Mouse (Mus musculus) cerebellum, postnatal 25 days (tissue): ENCODE measurements at regions not wholly inside any gene's neighbourhood (a gene's known extent, or its start where the extent isn't known, plus 50 kb on each side); places are given as distances from the start of the nearest gene placed in this dataset.

Experiments
- DNase-seq, 2 experiments: peaks; one replicate each; pipeline ENCODE4 v3.0.0; 2021; ENCODE audit warnings: mixed read lengths in 2 of 2

DNA sequence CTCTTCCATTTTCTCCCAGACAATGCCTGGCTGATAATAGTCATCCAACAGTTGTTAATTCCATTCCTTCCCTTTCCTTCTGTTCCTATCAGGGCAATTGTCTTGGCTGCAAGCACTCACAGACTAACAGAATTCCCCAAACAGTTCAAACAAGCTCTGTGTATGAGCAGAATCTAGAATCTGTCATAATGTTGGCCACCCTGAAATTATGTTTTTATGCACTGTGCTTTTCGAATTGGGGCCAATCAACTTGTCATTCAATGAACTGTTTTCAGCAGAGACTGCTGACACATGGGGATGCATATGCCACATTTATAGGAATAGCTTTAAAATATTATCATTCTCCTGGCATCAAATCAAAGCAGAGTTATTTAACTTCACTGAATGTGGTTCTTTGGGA is 235.8 kb upstream of the Tmtc4 start:
- DNase-seq: no peak

DNA sequence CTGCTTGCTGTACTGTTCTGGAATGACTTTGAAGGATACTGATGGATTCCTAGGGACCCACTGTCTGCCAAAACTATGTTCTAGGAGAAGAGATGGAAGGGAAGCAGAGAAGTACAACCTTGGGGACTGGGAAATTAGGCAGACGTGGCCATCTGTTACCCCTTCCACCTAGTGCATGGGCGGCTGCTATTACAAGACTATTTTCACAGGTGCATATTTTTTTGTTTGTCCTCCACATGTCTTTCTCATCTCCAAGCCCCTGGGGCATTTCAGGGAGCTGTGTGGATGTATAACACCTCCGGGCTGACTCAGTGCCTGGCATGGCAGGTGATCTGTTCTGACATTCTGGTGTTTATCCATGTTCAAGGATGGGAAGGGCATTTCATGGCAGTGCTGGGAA is 226.4 kb upstream of the Tmtc4 start:
- peak; percentile 26 to 43 for DNase-seq

DNA sequence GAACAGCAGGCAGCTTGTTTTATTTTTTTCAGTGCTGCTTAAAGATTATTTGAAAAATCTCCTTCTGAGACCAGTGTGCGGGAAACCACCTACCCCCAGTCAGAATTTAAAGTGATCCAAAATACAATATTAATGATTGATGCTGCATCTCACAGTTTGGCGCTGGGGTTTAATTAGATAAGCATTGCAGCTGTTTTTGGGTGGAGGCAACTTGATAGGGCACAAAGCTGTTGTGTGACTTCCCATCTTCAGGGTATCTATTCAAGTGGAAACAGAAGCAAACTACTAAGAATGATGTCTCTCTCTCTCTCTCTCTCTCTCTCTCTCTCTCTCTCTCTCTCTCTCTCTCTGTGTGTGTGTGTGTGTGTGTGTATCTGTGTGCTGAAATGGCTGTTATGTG is 219.0 kb upstream of the Tmtc4 start:
- DNase-seq: no peak

DNA sequence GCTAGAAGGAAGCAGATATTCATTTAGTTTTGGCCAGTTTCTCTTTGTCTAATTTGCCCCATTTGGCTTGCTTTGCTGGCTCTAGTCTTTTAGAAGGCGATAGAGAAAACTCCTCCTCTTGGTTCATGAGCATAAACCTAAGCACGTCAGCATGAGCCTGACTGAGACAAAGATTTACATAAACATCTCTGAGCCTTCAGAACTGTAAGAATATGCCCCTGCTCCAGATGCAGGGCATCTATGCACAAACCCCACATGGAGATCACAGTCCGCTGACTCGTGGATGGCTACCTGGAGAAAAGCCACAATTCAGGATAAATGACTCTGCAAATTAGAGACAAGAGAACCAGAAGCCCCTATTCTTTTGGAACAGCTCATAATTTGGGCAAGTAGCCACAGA is 218.5 kb upstream of the Tmtc4 start:
- peak in 1 of 2 experiments; percentile 28 for DNase-seq

DNA sequence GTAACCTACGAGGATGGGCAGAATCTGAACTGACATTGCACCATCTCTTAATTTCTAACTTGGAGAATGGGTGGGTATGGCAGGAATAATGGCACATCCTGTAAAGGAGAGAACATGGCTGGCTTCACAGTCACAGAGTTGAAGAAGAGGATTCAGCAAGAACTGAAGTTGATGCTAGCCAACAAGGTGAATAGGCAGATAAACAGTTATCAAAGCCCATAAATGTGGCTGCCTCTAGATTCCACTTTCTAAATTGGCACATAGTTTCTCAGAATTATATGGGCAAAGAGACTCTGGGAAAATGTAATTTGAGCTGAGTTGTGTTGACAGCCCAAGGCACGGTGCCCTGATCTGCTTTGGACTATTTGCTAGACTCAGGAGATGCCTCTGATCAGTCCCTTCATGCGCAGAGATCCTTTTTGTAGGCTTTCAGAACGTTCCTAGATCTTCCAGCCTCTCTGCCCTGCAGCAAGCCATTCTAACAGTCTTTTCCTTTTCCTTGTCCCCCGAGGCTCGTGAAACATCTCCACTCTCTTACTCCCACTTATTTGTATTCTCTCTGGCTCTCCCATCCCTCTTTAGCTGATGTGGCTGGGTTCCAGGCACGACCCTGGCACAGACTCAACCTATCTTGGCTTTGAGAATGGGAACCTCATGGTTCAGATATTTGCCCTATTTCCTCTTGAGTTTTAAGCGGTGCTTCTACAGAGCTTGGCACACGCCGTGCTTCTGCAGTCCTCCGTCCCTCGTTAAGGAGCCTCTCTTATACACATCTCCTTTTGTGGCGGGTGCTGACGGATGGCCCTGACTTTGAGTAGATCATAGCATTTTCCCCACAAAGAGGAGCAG is 217.8 kb upstream of the Tmtc4 start:
- DNase-seq: peak; percentile 93

DNA sequence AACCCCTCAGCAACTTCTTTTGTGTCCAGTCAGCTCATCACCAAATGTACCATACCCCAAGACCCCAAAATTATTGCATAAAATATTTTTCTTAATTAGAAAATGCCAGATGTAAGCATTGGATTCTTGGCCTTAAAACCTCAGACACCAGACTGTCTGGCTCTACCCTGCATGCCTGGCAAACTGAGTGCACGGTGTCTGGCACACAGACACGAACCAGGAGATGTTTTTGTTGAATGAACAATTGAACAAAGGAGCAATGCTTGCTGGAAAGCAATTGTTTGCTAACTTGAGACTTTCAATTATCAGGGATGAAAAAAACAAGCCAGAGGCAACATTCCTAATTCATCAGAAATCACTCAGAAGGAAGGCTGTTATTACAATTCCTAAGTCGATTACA is 215.3 kb upstream of the Tmtc4 start:
- peak in 1 of 2 experiments; percentile 8 for DNase-seq

DNA sequence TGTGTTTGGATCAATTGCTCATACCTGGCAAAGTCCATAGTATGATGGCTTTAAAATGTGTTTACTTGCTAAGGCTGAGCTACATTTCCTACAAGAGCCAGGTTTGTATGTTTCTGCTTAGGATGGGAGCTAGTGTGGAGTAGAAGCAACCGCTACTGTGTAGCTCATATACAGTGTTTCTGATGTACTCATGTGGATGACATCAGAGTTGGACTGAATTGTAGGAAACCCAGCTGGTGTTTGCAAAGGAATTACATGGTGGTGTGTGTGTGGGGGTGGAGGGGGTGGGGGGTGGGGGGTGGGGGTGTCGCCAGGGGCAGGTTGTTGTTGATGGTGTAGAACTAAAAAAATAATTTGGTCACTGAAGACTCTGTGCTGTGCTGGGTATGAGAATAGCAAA is 208.7 kb upstream of the Tmtc4 start:
- DNase-seq: no peak

DNA sequence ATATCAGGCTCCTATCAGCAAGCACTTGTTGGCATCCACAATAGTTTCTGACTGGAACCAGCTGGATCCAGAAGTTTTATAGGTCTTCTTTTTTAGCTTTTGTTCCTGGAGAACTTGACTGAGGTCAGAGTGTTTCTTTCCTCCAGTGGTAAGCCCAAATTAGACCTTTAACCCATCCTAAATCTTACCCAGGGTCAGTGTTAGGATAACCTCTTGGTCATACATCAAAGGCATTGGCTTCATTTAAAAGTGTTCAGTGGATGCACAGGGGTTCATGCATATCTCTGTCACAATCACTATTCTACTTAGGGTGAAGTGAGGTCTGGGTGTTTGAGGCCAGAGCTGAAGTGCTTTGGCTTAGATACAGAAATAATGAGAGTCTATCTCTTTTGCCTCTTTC is 206.9 kb upstream of the Tmtc4 start:
- DNase-seq: no peak

DNA sequence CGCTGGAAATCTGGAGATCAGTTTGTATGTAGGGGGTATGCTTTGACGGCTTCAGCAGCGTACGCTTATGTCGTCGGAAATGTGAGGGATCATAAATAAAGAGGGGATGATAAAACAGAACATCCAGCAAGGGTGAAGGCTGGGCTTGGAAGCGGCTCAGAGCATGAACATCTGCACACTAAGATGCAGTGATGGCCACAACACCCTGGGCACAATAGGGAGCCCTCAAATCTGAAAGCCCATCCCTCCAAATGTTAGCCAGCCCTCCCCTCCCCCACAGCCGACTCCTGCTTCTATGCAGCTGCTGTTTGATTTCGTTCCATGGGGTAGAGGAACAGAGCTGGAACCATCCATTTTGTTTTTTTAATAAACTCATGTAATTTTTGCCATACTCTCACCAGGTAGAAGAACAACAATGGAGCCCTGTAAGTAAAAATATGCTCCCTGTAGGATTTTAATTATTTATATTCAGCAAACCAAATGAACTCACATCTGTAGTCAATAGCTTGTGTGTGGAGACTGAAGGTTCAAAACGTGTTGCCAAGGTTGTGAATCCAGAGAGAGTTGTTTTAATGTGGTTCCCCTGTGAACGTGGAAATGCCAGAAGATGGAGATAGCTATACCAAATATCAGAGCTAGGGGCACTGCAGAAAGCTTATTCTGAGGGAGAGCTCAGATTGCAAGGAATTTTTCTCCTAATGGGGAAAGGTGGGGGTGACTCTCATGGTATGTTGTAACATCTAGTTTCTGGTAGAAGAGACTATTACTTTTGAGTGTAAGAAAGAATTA is 203.6 kb upstream of the Tmtc4 start:
- DNase-seq: no peak

DNA sequence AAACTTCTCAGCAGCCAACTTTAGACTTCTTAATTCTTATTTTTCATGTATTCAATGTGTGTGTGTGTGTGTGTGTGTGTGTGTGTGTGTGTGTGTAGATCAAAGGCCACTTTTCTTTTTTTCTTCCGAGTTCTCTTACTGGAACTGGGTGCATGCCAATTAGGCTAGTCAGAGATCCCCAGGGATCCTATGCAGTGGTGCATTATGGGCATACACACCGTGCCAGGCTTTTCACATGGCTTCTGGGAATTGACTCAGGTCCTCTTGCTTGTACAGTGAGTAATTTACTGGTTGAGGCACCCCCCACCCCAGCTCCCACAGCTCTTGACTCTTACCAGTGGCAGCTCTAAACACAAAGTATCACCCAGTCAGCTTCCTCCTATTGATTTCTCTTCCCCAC is 189.3 kb upstream of the Tmtc4 start:
- peak; percentile 23 to 29 for DNase-seq

DNA sequence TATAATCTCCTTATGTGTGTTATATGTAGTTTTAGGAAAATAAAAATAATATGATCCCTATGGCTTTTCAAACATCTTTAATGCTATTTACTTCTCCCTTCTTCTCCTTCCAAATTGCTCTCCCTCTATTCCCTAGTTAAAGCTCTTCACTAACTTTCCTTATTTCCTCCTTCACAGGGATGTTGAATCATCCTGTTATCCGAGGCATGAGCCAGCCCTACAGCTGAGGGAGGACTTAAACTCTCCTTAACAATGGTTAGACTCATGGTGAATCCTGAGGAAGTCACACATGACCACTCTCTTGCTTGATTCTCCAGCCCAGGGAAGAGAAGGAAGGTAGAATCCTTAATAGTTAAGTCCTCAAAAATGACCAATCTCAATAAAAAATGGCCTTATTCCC is 188.0 kb upstream of the Tmtc4 start:
- no peak for DNase-seq

DNA sequence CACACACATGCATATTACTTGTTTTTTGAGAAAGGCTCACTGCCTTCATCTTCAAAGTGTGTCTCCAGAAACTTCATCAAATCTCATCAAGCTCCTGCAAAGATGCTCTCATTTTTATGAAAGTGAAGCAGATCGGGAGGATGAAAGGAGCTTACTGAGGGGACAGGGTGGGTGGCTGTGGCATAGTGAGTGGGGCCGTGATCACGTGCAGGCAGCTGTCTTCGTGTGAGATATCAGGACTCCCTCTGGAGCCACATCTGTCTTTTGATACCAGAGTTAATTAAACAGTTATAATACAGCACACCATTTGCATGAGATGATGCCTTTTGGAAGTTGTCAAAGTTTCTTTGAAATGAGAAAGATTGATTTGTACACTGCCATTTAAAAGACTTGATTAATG is 180.0 kb upstream of the Tmtc4 start:
- no peak for DNase-seq

DNA sequence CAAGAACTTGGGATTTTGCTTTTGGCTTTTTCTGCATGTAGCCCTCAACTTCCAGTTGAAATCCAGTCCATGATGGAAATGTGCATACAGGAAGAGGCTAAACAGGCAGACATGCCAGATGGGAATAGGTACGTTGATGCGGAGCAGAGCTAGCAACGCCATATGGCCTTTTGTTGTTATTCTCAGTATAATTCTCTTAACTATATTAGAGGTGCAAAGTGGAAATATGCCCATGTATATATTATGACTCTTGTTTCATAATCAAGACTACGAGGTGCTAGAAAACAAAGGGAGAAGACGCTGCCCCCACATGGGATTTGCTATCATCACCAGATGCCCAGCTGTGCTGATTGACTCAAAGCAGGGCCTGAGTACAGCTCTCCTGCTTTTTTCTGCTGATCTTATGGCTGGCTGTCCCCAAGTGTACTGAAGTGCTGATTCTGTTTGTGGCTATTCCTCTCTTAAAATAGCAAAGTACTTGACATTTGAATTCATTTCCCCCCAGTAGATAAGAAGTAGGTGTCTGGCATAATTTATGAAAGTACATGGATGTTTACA is 159.7 kb upstream of the Tmtc4 start:
- DNase-seq: peak; percentile 9 to 19

DNA sequence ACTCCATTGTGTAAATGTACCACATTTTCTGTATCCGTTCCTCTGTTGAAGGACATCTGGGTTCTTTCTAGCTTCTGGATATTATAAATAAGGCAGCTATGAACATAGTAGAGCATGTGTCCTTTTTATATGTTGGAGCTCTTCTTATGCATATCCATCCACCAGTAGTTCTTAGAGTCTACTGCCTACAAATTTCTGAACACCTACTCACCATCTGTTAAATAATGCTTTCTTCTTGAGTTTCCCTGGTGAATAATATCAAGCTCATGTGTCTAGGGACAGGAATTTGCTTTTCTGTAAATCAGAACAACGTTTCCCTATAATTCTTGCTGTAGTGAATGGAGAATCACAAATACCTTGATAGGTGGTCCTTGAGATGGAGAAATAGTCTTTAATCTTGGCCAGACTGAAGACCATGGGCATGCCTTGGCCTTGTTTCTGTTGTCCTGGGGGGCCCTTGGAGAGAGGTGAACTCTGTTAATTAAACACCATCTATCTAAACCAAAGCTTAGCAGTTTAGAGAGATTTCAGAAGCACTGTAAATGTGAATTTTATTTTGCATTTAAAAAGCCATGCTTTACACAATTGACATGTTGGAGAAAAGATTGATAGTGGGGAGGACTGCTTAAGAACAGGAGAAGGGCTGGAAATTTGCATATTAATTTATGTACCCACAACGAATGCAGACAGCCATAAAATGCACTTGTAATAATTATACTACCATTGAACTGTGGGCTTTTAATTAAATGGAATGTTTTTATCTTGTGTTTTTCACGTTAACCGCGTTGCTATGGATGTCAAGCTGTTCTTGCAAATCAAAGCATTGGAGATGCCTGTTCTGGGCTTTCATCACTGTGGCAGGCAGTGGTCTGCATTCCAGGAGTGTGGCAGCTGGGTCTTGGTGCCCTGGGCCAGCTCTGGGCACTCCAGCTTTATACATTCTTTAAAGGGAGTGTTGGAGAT is 155.2 kb upstream of the Tmtc4 start:
- no peak for DNase-seq

DNA sequence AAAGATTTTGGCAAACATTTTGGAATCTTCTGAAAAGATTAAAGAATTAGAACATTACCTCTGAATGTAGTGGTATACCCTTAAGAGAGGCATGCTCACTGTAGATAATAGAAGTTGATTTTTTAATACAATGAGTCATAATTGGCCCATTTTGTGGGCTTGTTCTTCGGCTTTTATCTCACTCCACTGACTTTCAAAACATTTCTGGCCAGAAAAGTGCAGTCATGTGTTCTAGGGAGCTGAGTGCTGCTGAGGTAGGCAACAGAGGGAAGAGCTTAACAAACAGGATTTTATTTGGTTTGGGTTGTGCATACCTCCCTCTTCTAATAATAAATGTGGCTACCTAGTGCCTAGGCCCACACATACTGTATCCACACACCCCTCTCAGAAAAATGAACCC is 150.1 kb upstream of the Tmtc4 start:
- no peak for DNase-seq

DNA sequence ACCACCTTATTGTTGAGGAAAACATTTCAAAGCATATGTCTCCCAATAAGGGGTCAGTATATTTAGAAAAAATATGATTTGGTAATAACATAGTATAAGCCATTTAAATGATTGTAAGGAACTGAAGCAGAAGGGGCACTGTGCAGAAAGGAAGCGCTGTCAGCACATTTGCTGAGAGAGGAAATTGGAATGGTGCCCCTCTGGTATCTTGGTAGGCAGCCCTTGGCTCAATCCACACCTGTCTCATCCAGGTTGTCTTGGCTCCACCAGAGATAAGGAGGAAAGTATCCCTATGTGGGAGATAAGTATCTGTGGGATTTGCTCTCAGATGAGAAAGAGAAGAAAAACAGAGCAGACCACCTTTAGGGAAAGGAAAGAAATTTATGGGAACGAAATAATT is 136.5 kb upstream of the Tmtc4 start:
- peak; percentile 41 to 62 for DNase-seq

DNA sequence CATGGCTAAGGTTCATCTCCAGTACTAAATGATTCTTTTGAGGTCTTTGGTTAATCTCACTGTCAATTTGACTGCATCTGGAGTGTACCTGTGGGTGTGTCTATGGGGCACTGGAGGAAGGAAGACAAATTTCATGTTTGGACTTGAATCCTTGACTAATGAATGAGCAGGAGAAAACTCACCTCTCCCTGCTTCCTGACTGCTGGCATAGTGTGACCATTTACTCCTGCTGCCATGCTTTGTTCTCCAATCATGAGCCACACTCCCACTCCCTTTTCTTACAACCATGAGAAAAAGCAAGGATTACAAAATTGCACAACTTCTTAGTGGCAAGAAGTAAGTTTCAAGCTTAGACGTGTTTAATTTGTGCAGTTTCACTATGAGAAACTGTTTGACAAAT is 132.5 kb upstream of the Tmtc4 start:
- DNase-seq: no peak

DNA sequence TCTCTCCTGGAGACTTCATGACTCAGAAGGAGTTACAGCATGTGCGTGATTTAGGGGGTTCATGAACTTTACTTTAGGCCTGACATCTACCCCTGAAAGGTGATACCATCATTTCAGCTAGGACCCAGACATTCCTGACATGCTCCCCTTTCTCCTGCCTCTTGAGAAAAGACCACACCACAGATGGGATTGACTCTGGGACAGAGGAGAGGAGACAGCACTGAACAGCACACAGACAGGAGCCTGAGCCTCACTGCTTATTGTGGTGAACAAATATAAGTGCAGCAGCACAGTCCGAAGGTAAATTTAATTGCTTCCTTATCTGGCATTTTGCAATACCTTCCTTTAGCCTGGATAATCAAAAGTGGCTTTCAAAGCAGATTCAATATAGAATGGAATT is 126.7 kb upstream of the Tmtc4 start:
- DNase-seq: no peak

DNA sequence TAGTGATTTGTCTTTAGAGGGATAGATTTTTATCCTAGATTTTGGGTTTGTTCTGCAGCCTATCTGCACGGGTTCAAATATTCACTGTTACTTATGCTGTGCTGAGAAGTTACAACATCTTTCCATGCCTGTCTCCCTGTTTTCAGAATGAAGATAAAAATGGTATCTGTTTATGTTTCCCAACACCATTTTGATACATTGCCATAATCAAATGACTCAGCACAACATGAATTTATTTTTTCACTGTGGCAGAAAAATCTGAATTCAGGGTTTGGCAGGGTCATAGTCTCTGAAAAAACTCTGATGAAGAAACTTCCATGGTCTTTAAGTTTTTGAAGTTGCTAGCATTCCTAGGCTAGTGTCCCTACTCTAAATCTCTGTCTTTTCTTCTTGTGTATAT is 116.5 kb upstream of the Tmtc4 start:
- DNase-seq: no peak

DNA sequence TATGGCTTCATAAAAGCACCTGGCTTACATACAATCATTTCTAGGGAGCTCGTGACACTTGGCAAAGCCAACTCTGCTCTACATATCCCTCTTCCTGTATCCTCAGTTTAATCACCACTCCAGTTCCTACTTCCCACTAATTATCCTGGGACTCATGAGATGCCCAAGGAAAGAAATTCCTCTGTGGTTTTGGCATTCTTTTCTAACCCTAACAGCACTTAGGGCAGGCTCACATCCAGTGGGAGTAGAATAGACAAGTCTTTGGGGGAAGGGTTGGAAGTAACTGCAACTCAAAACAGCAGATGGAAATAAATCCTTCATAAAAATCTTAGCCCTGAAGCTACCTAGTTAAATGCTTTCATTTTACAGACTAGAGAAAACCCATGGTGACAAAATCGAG is 112.3 kb upstream of the Tmtc4 start:
- DNase-seq: no peak

DNA sequence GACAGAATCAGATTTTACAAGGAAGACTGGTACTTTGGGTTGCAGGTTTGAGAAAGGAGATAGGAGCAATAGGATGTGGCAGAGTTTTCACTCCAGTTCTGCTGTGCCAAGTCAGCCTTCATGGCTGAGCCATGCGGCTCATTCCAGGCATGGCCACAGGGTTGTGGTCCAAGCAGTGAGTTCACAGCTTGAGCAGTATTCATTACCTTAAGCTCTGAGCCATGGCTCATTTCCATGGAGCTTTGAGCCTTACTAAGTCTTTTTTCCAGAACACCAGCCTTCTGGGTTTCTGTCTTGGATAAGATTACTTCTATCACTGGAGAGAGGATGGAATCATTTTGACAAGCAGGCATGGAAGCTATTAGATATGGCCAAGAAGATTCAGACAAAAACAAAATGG is 98.2 kb upstream of the Tmtc4 start:
- DNase-seq: no peak

DNA sequence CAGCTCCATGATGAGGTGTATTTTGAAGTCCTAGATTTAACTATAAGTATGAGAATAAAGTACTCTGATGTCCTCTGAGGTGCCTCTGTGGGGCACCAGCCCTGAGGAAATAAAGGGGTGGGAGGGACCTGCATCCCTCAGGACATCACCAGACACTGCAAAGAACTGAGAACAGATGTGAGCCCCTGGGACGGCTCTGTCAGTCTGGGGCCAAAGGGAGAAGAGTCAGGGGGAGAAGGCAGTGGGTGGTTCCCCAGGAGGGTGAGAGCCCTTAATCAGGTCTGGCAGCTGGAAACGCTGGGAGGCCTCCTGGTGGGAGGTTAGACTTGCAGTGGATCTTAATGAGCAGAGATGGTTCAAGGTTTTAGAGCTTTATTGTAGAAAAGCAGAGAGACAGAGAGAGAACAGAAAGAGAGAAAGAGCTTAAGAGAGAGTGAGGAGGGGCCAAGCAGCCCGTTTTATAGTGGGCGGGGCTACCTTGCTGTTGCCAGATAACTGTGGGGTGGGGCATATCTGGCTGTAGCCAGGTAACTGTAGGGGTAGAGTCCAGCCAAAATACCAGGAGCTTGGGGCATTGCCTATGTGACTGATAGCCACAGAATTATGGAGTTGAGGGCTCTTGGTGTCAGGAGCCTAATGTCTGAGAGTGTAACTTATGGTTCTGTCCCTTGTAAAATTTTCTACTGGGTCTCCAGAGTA is 97.3 kb upstream of the Tmtc4 start:
- DNase-seq: no peak
